Mouse (Mus musculus) left cerebral cortex, postnatal 4 days (tissue): ENCODE results near the gene Pde2a. TPM values are rescaled to one million over a fixed set of nuclear protein-coding genes. Genes with fewer than 3 reads are reported as not detected.
A peak's percentile ranks its signal among the peaks of the same experiment; 100 is the strongest.

ENCODE experiments used
- DNase-seq: peaks from one replicate; pipeline ENCODE4 v3.0.0-alpha.2; 2022
- intact Hi-C: fragments of 180-260 bp; cut with DNase I; formaldehyde crosslinking; loops from one replicate; pipeline ENCODE4 v1.15.1; 2025
- total RNA-seq, 2 experiments: library from RNA; stranded (reverse); gene quantifications; 2 replicates each; pipeline ENCODE4 v1.2.3; 2021

Pde2a gene
- total RNA-seq, 2 experiments from 2014 or later: 173 to 179 TPM

DNA sequence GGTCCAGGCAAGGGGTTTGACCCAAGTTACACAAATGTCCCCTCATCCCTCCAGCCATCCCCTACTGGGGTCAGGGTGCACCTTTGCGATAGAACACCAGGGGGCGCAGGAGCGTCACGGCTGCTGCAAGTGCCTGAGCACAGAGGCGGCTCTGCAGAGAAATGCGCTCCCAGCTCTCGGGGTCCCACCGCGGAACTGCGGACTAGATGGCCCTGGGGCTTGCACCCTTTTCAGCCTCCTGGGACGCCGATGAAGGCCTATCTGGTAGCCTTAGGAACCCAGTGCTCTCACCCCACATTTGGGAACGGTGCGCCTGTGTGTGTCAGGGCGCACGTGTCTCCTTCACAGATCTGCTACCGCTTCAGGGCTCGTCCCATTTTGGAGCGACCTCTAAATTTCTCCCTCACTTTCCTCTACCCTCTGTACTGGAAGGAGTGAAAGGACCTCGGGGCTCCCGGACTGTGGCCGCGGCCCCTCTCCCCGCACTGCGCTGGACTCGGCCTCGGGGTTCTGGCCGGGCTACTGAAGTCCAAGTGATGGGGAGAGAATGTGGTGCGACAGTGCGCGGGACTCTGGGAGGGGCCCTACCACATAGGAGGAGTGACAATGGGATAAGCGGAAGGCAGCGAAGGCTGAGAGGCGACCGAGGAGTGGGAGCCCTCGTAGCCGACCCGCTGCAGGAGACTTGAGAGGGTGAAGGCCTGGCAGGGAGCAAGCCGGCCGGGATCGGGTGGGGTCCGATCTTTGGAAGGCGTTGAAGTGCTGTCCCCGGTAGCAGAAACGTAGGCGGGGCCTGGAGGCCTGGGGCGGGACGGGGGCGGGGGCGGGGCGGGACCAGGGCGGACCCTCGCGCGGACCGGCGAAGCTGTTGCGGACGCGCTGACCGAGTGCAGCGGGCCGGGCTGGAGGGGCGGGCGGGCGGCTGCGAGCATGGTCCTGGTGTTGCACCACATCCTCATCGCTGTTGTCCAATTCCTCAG lies 29.2 kb downstream of the Pde2a start:
- intact Hi-C loops: loop anchor here (1.0 to 2.0 kb wide), 2 partner anchors 53 to 90 kb away; no protein-coding TSS in a partner anchor
- DNase-seq: peak; percentile 90

DNA sequence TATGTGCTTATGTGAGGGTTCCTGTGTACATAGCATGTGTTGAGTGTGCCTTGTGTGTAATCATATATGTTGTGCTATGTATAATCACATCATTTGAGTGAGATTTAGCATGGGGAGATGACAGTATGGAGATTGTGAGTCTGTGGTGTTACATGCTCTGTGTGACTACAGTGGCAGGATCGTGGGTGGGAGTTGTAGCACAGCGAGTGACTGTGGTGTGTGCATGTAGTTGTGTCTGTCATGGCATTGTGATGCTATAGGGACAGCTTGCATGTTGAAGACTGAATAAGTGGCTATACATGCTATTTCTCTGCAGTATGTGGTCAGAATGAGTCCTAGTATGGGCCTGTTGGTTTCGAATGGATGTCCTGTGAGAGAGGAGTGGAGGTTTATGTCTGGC lies 31.2 kb downstream of the Pde2a start:
- no peak for DNase-seq
- intact Hi-C loops: no loop called here

DNA sequence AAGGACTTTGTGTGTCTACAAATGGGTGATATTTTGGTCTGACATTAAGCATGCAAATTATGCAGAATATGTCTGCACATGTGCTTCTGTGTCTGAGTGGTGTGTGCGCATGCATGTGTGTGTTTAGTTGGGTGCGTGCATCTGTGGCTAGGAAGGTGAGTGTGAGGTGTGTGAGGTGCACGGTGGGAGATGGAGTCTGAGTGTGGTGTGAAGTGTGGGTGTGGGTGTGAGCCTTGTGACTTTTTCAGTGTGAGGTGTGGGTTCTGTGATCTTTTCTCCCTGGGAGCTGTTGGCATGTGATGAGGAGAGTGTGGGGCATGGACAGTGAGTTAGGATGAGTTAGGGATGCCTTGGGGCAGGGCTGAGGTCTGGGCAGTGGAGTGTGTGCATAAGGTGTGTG lies 31.8 kb downstream of the Pde2a start:
- DNase-seq: no peak
- intact Hi-C loops: no loop called here

DNA sequence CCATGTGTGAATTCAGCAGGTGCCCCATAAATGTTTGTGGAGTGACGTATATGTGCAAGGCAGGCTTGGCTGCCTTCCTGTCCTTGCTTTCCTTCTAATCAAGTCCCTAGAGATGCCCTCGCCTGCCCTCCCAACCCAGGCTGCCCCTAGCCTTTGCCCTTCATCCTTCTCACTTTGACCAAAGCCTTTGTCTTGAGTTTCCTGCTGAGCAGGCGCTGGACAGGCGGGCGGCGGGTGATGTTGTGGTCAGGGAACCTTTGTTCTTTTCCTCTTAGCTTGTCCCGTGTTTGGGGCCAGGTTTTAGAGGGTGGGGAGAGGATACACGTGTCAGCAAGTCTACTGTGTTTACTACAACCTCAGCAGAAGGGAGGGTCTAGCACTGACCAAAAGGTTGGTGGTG lies 32.2 kb downstream of the Pde2a start:
- no peak for DNase-seq
- intact Hi-C loops: no loop called here

DNA sequence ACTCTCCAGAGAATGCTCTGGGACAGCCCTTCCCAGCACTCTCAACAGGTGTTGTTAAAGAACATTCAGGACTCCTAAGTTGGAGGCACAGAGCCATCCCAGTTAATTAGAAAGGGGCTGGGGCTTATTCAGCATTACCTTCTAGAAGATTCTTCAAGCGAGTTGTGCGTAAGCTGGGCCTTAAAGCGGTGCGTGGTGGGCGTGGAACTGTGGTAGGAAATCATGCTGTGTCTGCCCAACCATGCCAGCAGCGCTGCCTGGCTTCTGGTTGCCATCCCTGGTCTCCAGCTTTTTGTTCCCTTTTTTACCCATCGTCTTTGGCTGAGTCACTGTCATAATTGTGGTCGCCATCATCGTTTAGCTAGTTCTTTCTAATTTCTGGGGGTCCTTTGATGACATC lies 33.0 kb downstream of the Pde2a start:
- no peak for DNase-seq
- intact Hi-C loops: no loop called here

DNA sequence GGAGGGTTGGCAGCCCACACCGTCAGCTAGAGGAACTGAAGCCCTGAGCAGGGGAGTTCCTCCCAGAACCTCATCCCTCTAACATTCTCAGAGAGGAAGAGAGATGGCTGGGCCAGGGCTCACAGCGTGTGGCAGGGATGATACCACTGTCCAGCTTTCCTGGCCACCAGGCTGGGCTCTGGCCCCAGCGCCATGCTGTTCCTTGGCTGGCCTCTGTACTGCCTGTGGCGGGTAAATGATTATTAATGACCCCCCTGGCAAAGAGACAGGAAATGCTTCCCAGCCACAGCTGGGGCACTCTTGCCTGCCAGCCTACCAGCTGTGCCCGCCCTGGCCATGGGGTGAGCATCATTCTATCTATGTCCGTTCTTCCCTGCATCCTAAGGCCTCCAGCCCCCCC lies 33.6 kb downstream of the Pde2a start:
- peak; percentile 87 for DNase-seq
- intact Hi-C loops: no loop called here

DNA sequence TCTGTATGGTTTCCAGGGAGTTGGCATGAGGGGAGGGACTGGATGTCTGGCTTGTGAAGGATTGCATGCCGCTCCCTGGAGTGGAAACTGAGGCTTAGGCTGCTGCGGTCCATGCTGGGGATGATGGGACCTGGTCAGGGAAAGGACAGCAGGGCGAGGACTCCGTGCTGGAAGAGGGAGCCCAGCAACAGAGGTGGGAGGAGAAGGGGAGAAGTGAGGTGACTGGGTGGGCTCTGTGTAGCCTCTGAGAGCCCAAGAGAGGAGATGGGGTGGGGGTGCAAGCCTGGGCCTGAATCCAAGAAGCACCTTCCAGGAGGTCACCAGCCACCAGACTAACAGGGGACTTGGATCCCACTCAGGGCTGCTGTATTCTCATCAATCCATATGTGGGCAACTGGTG lies 34.8 kb downstream of the Pde2a start:
- intact Hi-C loops: no loop called here
- DNase-seq: no peak

DNA sequence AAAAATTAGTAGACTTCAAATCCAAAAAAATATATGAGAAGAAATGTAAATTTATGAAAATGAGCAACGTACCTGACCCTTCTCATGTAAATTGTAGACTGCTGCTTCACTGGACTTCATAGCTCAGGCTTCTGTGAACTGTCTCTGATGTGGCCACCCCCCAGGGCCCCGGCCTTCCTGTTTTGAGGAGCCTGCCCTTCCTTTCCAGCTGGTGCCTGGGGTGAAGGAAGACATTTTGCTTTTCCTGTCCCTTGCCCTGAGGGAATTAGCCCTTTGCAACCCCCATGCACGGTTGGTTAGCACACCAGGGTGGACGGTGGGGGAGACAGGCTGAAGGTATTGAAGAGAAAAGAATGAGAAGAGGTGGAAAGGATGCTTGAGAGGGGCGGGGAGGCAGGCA lies 35.3 kb downstream of the Pde2a start:
- DNase-seq: no peak
- intact Hi-C loops: no loop called here

DNA sequence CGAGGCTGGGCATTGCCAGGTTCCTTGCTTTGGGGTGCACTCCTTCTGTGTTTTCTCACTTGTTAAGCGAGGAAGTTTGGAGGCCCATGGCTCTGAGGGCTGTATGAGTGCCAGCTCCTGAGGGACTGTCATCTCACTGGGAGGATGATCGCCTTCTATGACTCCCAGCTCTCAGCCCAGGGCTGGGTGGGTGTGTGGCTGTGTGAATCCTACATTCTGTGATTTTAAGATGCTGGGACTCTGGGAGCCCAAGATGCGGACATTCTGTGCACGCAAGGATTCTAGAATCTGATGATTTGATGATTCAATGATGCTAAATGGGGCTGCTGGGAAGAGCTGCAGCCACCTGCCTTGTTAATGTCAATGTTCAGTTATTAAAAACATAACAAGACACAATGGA lies 35.8 kb downstream of the Pde2a start:
- intact Hi-C loops: no loop called here

DNA sequence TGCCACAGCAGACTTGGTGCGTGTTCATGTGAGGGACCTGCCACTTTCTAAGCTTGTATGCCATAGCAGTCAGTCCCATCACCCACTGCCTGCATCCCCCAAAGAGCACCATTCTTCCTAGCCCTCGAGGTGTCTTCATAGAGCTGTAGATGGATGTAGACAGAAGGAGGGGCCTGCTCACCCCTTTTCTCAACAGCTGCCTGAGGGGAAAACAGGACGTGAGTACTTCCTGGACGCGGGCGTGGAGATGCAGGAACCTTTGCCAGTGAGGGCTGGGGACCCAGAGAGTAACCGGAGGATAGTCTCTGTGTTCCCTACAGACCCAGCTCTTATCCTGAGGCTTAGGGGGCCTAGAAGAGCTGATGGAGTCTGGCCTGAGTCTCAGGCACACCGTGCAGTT lies 36.3 kb downstream of the Pde2a start:
- intact Hi-C loops: no loop called here
- DNase-seq: no peak

More for the DNA sequence above, 35.8 kb downstream of the Pde2a start:
- no peak for DNase-seq

DNA sequence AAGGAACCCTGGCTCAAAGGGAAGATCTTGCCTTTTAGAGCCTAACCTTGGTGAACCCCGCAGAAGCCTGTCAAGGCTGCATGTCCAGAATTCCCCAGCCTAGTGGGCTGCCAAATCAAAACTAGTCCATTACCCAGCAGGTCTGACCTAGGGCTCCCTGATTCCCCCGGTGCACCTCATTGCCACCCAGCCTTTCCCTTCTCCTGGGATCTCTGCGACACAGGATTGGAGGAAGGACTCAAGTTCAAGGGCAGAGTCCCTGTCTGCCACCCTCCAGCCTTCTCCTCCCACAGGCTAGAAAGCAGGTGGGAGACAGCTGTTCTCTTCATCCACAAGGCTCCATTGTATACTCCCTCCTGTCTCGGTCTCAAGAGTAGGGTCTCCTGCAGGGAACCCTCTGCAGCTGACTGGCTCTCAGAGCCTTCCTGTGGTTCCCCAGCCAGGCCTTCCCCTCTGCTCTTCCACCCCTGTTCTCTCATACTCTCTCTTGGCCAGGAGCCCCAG lies 36.8 kb downstream of the Pde2a start:
- no peak for DNase-seq
- intact Hi-C loops: no loop called here

DNA sequence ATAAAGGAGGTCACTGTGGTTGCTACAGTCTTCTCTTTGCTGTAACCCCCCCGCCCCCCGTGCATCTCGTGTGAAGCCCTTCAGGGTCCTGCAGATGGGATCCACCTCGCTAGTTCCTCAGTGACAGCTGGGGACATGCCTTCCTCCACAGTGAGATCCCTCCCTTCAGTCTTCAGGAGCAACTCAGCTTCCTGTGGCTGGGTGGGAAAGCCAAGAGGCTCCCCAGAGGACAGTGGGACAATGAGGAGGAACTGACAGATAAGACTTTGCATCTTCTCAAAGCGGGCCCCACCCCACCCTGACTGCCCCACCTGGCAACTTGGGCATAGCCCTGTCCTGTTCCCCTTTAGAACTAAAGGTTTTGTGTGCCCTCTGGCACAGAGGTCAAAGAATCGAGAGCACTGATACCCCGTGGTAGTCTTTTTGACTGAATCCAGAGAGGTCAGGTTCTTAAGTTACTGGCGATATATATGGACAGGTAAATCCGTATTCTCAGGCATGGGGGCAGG lies 37.9 kb downstream of the Pde2a start:
- no peak for DNase-seq
- intact Hi-C loops: no loop called here

DNA sequence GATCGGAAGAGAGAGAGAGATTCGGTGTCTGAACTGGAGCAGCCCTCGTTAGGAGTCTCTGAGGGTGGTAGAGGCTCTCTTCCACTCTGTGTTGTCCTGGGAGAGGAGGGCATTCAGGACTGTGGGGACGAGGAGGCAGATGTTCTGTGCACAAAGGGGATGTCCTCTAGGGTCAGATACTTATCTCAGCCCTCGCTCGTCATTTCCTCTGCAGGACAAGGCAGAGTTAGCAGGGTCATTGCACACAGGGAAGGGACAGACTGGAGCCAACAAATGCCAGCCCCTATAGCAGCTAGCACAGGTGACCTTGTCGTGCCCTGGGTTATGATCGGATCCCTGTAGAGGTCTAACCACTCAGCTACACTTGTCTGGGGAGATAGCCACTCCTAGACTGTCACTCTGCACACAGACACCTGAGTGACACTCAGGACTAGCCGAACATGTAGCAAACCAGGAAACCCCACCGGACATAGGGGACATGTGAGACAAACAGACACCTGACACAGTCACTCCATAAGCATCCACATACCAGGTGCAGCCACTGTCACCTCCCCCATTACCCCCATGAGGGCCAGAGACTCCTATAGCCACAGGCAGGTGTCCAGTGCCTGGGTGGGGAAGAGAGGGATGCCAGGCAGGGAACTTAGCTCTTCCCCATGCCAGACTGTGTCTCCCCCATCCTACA lies 38.6 kb downstream of the Pde2a start:
- no peak for DNase-seq
- intact Hi-C loops: no loop called here

DNA sequence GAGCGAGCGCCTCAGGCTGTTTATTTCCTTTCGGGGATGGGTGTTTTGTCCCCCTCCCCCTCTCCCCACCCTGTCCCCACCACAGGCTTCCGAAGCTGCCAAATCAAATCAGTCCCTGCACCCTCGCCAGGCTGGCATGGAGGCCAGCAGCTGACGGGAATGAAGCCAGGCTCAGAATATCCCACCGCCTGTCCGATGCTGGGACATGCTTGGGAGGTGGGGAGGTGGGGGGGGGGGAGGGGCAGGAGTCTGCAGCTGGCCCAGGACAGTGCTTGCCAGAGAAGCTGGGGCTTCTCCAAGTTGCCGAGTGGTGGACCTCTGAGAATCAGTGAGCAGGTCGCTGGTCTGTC lies 39.1 kb downstream of the Pde2a start:
- DNase-seq: peak; percentile 90
- intact Hi-C loops: no loop called here

DNA sequence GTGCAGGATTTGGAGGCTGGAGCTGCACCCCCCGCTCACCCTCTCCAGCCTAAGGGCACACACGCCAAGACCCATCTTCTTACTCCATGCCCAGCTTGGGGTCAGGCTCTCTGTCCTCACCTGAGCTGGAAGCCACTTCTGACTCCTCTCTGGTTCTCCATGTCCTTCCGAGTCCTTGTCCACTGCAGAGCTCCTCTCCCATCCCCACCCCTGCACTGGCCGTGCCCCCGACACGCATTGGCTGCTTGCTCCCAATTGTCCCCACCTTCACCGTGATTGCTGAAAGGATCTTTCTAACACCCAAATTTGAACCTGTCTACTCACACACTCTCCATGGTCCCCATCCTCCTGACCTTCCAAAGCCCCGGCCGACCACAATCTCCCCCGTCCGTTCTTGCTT lies 40.1 kb downstream of the Pde2a start:
- no peak for DNase-seq
- intact Hi-C loops: no loop called here

DNA sequence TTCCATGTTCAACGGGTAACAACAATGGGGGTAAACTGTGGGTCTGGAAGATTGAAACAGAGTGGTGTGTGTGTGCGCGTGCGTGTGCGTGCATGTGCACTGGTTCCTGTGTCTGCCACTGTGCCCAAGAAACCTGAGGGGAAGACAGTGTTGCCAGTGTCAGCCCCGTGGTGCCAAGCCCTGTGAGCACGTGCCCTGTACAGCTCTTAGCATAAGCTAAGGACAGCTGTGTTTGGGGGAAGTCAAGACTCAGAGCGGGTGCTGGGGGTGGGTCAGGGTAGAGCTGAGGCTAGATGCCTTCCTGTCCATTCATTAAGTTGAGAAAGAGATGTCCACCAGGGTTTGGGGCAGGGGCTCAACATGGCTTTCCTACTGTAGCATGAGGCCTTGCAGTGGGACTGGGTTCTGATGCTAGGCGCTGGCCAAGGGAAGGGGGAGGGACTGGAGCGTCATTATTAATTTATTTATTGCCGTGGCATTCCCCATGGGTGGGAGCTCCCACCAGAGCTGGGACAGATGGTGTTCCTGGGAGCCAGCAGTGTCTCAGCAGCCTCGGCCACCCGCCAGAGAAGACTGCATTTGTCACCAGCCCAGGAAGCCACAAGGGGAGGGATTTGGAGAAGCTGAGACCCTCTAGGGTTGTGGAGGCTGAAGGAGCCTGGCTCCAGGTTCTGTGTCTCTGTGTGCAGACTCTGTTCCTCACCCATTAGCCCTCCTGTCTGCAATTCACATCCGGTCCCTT lies 41.0 kb downstream of the Pde2a start:
- intact Hi-C loops: no loop called here
- DNase-seq: peak; percentile 89

DNA sequence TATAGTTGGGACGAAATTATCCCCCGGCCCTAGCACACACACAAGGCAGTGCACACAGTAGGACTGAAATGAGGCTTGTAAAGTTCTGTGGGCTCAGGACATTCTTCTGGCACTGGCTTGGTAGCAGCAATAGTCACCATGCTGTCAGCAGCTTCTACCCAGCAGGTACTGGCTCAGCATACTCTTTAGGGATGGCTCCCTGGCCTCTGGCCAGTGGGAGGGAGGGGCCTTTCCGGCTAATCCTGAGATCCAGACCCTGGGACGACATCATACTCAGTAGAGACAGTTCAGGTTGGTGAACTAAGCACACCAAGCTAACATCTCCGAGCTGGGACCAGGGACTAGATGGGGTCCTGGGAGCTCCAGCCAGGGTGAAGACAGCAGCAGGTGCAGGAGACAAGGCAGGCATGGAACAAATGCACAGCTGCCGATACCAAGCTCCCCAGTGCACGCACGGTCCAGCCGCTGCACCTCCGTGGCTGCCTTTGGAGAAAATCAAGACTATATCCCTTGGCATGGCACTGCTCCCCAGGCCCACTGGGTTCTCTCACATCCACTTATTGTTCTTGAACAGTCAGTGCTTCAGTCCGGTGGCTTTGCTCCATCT lies 42.3 kb downstream of the Pde2a start:
- intact Hi-C loops: no loop called here
- DNase-seq: peak; percentile 78

DNA sequence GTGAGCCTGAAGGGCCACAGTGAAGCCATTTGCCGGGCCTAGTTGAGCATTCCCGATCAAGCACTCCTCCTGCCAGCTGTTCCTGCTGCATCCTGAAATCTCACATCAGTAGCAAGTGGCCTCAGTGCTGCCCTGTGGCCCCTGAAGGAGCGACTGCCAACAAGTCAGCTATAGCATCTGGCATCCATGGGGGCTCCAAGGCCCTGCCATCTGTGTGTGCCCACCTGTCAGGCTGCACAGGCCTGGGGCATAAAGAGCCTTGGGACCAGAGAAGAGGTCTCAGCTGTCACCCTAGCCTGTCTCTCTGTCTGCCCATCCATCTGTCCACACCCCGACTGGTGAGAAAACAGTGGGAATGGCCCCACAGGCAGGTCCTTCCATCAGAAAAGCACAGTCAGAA lies 43.4 kb downstream of the Pde2a start:
- intact Hi-C loops: no loop called here
- DNase-seq: peak; percentile 81

DNA sequence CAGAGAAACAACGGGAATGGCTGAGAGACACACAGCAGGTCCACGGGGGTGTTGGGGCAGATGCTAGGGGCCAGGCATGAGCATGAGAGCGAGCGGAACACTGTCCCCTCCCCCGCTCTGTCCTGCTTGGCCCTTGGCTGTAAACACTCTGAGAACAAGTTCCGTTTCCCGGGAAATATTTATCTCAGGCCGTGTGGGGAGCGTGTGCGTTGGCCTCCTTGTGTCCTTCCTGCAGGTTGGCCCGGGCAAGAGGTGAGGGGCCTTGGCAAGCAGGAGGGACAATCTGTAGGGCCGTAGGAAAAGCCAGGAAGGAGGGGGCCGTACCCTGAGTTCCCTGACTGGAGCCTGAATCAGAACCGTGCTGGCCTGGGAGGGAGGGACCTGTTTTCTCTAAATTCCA lies 43.9 kb downstream of the Pde2a start:
- peak; percentile 49 for DNase-seq
- intact Hi-C loops: no loop called here

DNA sequence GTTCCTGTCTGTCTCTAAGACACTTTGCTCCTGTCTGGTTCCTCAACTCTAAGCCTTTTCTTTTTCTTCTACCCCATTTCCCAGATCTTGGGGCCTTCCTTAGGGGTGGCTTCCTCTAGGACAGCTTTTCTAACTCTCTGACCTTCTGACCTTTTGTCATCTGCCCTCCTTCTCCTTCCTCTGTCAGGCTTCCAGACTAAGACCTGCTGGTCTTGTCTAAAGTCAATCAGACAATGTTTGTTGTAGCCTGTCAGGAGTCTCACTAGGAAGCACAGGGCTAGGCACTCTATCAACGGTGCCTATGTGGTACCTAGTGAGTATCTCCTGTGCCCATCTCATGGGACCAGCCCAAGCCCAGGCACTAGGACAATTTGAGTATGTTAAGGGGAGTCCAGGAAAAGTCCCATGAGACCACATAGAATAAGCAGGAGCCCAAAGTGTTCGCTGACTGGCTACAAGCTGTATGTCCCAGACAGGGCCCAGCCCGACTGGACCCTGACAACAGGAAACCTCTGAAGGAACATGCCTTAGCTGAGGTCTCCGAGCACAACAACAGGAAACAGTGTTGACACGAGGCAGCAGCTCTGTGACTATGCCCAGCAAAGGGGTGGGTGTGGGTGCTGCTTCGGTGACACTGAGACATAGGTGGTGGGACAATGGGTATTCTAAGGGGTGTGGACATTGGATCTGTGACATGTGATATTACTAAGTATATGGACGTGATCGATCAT lies 44.5 kb downstream of the Pde2a start:
- intact Hi-C loops: no loop called here
- no peak for DNase-seq
